Mouse (Mus musculus): Measurements from ENCODE around the gene Spata31d1d. TPM values are rescaled to one million over a fixed set of nuclear protein-coding genes. Genes with fewer than 3 reads are reported as not detected.
A peak's percentile ranks its signal among the peaks of the same experiment; 100 is the strongest.
"Not testable (repeated sequence)": the region's sequence is repeated elsewhere in the genome, so short reads cannot be mapped to it uniquely, and the experiment has no call there.

The Spata31d1d gene
- polyA plus RNA-seq, 1 experiment from 2014 or later: not detected

- Histone ChIP-seq H3K4me3 (no peak overlapping the region), H3K27ac (replicated peaks) (no peak overlapping the region), H3K36me3 (replicated peaks) (peaks cover 24% of the 10 kb centered on the region), H3K27me3 (replicated peaks; ENCODE audit: low read depth, poor library complexity, severe bottlenecking) (no peaks in the 10 kb centered on the region), H3K4me1 (peaks cover 12% of the 10 kb centered on the region), H3K9me3 (no peaks in the 10 kb centered on the region)
- 62% methylated on average over 12 of the region's 12 CpGs for WGBS
- peak; percentile 30 for DNase-seq (ENCODE audit: low spot score)
Observed at GRCm38 (mm10) chr13:59750310-59750709, 18.8 kb upstream of the Spata31d1d start.

GRCm38 (mm10) chr13:59746711-59747110, 15.2 kb upstream of the Spata31d1d start, which contains the start of gene 1700014D04Rik:
Gene 1700014D04Rik, minus strand, starts transcription at chr13:59746752.
- no peak for DNase-seq (ENCODE audit: low spot score)
- no peak within 1 kb of the TSS; the same call in 1 of the 2 replicates for H3K27ac ChIP-seq (replicated peaks)
- WGBS: 85% methylated on average over 9 of the region's 9 CpGs
- H3K4me3 ChIP-seq: no peak within 1 kb of the TSS
- peaks cover 12% of the 10 kb centered on the region for H3K4me1 ChIP-seq
- no peaks in the 10 kb centered on the region for H3K27me3 ChIP-seq (replicated peaks; ENCODE audit: low read depth, poor library complexity, severe bottlenecking)
- H3K9me3 ChIP-seq: no peaks in the 10 kb centered on the region
- no peaks in the 10 kb centered on the region for H3K36me3 ChIP-seq (replicated peaks)

GRCm38 (mm10) chr13:59746164-59746563, 14.6 kb upstream of the Spata31d1d start:
- no peaks in the 10 kb centered on the region for H3K36me3 ChIP-seq (replicated peaks)
- WGBS: 68% methylated on average over 6 of the region's 6 CpGs
- H3K4me3 ChIP-seq: no peak overlapping the region
- H3K9me3 ChIP-seq: no peaks in the 10 kb centered on the region
- H3K27ac ChIP-seq (replicated peaks): no peak overlapping the region
- no peaks in the 10 kb centered on the region for H3K27me3 ChIP-seq (replicated peaks; ENCODE audit: low read depth, poor library complexity, severe bottlenecking)
- peak; percentile 37 for DNase-seq (ENCODE audit: low spot score)
- H3K4me1 ChIP-seq: peaks cover 12% of the 10 kb centered on the region

GRCm38 (mm10) chr13:59745462-59745861, 13.9 kb upstream of the Spata31d1d start:
- H3K27ac ChIP-seq (replicated peaks): no peak overlapping the region
- peaks cover 7% of the 10 kb centered on the region for H3K4me1 ChIP-seq
- H3K4me3 ChIP-seq: no peak overlapping the region
- no peaks in the 10 kb centered on the region for H3K9me3 ChIP-seq
- DNase-seq (ENCODE audit: low spot score): no peak
- WGBS: 88% methylated on average over 6 of the region's 6 CpGs
- H3K27me3 ChIP-seq (replicated peaks; ENCODE audit: low read depth, poor library complexity, severe bottlenecking): no peaks in the 10 kb centered on the region
- no peaks in the 10 kb centered on the region for H3K36me3 ChIP-seq (replicated peaks)

GRCm38 (mm10) chr13:59741697-59742096, 10.1 kb upstream of the Spata31d1d start:
- no peak for DNase-seq (ENCODE audit: low spot score)
- Histone ChIP-seq H3K9me3 (no peaks in the 10 kb centered on the region), H3K4me1 (no peaks in the 10 kb centered on the region), H3K36me3 (replicated peaks) (no peaks in the 10 kb centered on the region), H3K27ac (replicated peaks) (no peak overlapping the region), H3K4me3 (no peak overlapping the region), H3K27me3 (replicated peaks; ENCODE audit: low read depth, poor library complexity, severe bottlenecking) (no peaks in the 10 kb centered on the region)
- WGBS: 83% methylated on average over 10 of the region's 10 CpGs

- no peak overlapping the region for H3K4me3 ChIP-seq
- no peaks in the 10 kb centered on the region for H3K36me3 ChIP-seq (replicated peaks)
- no peak overlapping the region for H3K27ac ChIP-seq (replicated peaks)
- no peak for DNase-seq (ENCODE audit: low spot score)
- no peaks in the 10 kb centered on the region for H3K9me3 ChIP-seq
- H3K4me1 ChIP-seq: no peaks in the 10 kb centered on the region
- H3K27me3 ChIP-seq (replicated peaks; ENCODE audit: low read depth, poor library complexity, severe bottlenecking): no peaks in the 10 kb centered on the region
- WGBS: 94% methylated on average over 11 of the region's 11 CpGs
Observed at GRCm38 (mm10) chr13:59741096-59741495, 9.5 kb upstream of the Spata31d1d start.

- no peak for DNase-seq (ENCODE audit: low spot score)
- Histone ChIP-seq H3K4me1 (peaks cover 7% of the 10 kb centered on the region), H3K27ac (replicated peaks) (no peak overlapping the region)
Observed at GRCm38 (mm10) chr13:59739397-59739796, 7.8 kb upstream of the Spata31d1d start.

GRCm38 (mm10) chr13:59738455-59738854, 6.9 kb upstream of the Spata31d1d start:
- WGBS: 87% methylated on average over 2 of the region's 2 CpGs
- H3K9me3 ChIP-seq: no peaks in the 10 kb centered on the region
- no peak for DNase-seq (ENCODE audit: low spot score)
- no peak overlapping the region for H3K4me3 ChIP-seq
- no peak overlapping the region for H3K27ac ChIP-seq (replicated peaks)
- no peaks in the 10 kb centered on the region for H3K36me3 ChIP-seq (replicated peaks)
- no peaks in the 10 kb centered on the region for H3K27me3 ChIP-seq (replicated peaks; ENCODE audit: low read depth, poor library complexity, severe bottlenecking)
- H3K4me1 ChIP-seq: peaks cover 8% of the 10 kb centered on the region

More at GRCm38 (mm10) chr13:59739397-59739796, 7.8 kb upstream of the Spata31d1d start:
- 89% methylated on average over 4 of the region's 4 CpGs for WGBS
- H3K27me3 ChIP-seq (replicated peaks; ENCODE audit: low read depth, poor library complexity, severe bottlenecking): no peaks in the 10 kb centered on the region
- H3K9me3 ChIP-seq: no peaks in the 10 kb centered on the region
- H3K36me3 ChIP-seq (replicated peaks): no peaks in the 10 kb centered on the region
- H3K4me3 ChIP-seq: no peak overlapping the region

GRCm38 (mm10) chr13:59735190-59735589, 3.6 kb upstream of the Spata31d1d start:
- no peaks in the 10 kb centered on the region for H3K9me3 ChIP-seq
- H3K36me3 ChIP-seq (replicated peaks): no peaks in the 10 kb centered on the region
- DNase-seq (ENCODE audit: low spot score): peak; percentile 48
- no peak overlapping the region for H3K4me3 ChIP-seq
- no peaks in the 10 kb centered on the region for H3K27me3 ChIP-seq (replicated peaks; ENCODE audit: low read depth, poor library complexity, severe bottlenecking)
- H3K27ac ChIP-seq (replicated peaks): no peak overlapping the region
- 32% methylated on average over 3 of the region's 3 CpGs for WGBS
- H3K4me1 ChIP-seq: peaks cover 8% of the 10 kb centered on the region

GRCm38 (mm10) chr13:59734347-59734746, 2.8 kb upstream of the Spata31d1d start:
- DNase-seq (ENCODE audit: low spot score); H3K36me3 ChIP-seq (replicated peaks); H3K4me3 ChIP-seq; H3K27ac ChIP-seq (replicated peaks); H3K9me3 ChIP-seq; H3K27me3 ChIP-seq (replicated peaks; ENCODE audit: low read depth, poor library complexity, severe bottlenecking); H3K4me1 ChIP-seq: not testable (repeated sequence)
- 35% methylated on average over 6 of the region's 6 CpGs for WGBS

- no peak for DNase-seq (ENCODE audit: low spot score)
- WGBS: 82% methylated on average over 4 of the region's 4 CpGs
- H3K9me3 ChIP-seq: no peaks in the 10 kb centered on the region
- H3K36me3 ChIP-seq (replicated peaks): no peaks in the 10 kb centered on the region
- no peak overlapping the region for H3K27ac ChIP-seq (replicated peaks)
- H3K27me3 ChIP-seq (replicated peaks; ENCODE audit: low read depth, poor library complexity, severe bottlenecking): peaks cover 3% of the 10 kb centered on the region; the same call in 1 of the 2 replicates
- peaks cover 8% of the 10 kb centered on the region for H3K4me1 ChIP-seq
- H3K4me3 ChIP-seq: no peak overlapping the region
Observed at GRCm38 (mm10) chr13:59733936-59734335, 2.4 kb upstream of the Spata31d1d start.

- Histone ChIP-seq H3K27me3 (replicated peaks; ENCODE audit: low read depth, poor library complexity, severe bottlenecking) (peaks cover 25% of the 10 kb centered on the region), H3K4me1 (peaks cover 16% of the 10 kb centered on the region), H3K36me3 (replicated peaks) (no peaks in the 10 kb centered on the region), H3K9me3 (no peaks in the 10 kb centered on the region), H3K4me3 (no peak overlapping the region), H3K27ac (replicated peaks) (no peak overlapping the region)
- DNase-seq (ENCODE audit: low spot score): peak; percentile 84
- WGBS: 34% methylated on average over 7 of the region's 7 CpGs
Observed at GRCm38 (mm10) chr13:59728378-59729093, 3.0 kb downstream of the Spata31d1d start.

GRCm38 (mm10) chr13:59726139-59726867, 5.2 kb downstream of the Spata31d1d start:
- peak overlapping the region; percentile 41 for H3K4me3 ChIP-seq
- no peaks in the 10 kb centered on the region for H3K36me3 ChIP-seq (replicated peaks)
- H3K27ac ChIP-seq (replicated peaks): no peak overlapping the region
- H3K9me3 ChIP-seq: no peaks in the 10 kb centered on the region
- peaks cover 16% of the 10 kb centered on the region for H3K4me1 ChIP-seq
- peaks cover 25% of the 10 kb centered on the region for H3K27me3 ChIP-seq (replicated peaks; ENCODE audit: low read depth, poor library complexity, severe bottlenecking)
- DNase-seq (ENCODE audit: low spot score): peak; percentile 12
- WGBS: 37% methylated on average over 29 of the region's 29 CpGs

Measured in embryonic facial prominence, embryonic 10.5 days (tissue).